Mouse (Mus musculus) bone marrow, adult 2 months (tissue): ENCODE measurements around the gene Lysmd2.

ENCODE experiments used
- CTCF ChIP-seq: fragments of 200-500 bp; IDR thresholded peaks from 2 replicates; pipeline ENCODE4 v1.5.1; 2011; ENCODE audit warnings: low read length, control low read depth; ENCODE audit not compliant: control insufficient read depth, insufficient read depth
- POLR2A ChIP-seq: fragments of 200-500 bp; IDR thresholded peaks from 2 replicates; pipeline ENCODE4 v1.6.1; 2011; ENCODE audit warnings: low read depth, mild to moderate bottlenecking, control low read depth, low read length, borderline replicate concordance; ENCODE audit not compliant: control insufficient read depth

- no peak for TF ChIP-seq CTCF
- TF ChIP-seq POLR2A, result no peak
Observed at GRCm38 (mm10) chr9:75589850-75590790, 35.4 kb upstream of the Lysmd2 start.
